Mouse (Mus musculus) gastrocnemius, adult 18-20 months (tissue): ENCODE data around the gene Olfr522. TPM values are rescaled to one million over a fixed set of nuclear protein-coding genes. Genes with fewer than 3 reads are reported as not detected.

Experiments used
- DNase-seq: peaks from one replicate; pipeline ENCODE4 v3.0.0; 2021; ENCODE audit warnings: low spot score
- long read RNA-seq, 2 experiments: library from polyadenylated mRNA; stranded (forward); transcript quantifications; one replicate each; pipeline ENCODE4 v2.0.0; 2021
- total RNA-seq, 2 experiments: library from RNA; stranded (reverse); gene quantifications; 2 replicates each; pipeline ENCODE4 v1.2.3; 2021

Olfr522 gene
- total RNA-seq, result not detected
- long read RNA-seq, experiment 1, result 0 reads
- long read RNA-seq, experiment 2, result 0 reads

DNA sequence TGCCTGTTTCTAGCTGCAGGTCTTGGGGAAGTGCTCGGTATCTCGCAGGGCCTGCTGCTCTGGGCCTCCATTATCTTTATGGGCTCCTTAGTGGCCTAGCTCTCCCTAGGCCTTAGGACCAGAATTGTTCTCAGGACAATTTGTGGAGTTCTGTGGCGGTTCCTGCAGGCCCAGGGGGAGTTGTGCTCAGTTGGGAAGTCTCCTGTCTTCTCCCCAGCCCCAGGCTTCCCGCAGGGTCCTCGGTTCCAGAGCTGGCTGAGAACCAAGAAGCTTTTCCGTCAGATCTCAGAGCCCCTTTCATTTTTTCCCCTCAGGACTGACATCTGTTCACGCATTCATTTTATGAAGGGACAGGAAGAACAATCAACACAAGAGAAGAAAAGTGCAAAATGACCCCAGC is at the start of gene Olfr522:
Gene Olfr522 (minus strand): TSS at position 101 of the 400 bp plus-strand sequence.
- DNase-seq, result no peak

DNA sequence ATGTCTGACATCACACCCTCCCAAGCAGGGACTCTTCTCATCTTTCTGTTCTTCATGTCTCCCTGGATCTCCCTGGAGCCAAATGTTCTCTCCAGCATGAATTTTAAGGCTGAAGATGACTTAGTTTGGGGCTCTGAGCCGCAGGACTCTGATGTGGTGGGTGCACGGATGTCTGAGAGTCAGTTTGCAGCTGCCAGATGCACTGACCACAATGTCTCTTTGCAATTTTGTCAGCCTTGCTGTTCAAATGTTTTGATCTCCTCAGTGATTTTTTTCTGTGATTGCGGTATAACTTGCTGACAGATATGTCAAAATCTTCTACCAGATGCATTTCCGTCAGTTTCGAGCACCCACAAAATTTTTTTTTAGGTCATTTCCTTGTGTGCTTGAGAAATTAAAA is 49.3 kb upstream of the Olfr522 start:
- no peak for DNase-seq

DNA sequence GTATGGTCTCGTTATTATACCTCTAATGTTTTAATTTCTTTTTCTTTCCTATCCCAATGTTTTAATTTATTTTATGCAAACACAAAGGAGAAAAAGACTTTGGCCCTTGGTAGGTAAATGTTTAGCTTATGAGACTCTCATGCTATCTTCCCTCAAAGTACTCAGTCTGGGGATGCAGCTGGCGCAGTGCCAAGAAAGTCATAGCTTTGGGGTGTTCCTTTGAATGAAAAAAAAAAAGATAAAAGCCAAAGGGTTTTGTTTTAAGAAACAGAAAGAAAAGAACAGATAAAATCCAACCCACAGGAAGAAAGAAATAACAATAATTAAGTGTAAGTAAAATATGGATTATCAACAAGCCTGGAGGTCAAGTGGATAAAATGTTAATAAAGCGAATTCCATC is 44.1 kb upstream of the Olfr522 start:
- no peak for DNase-seq

DNA sequence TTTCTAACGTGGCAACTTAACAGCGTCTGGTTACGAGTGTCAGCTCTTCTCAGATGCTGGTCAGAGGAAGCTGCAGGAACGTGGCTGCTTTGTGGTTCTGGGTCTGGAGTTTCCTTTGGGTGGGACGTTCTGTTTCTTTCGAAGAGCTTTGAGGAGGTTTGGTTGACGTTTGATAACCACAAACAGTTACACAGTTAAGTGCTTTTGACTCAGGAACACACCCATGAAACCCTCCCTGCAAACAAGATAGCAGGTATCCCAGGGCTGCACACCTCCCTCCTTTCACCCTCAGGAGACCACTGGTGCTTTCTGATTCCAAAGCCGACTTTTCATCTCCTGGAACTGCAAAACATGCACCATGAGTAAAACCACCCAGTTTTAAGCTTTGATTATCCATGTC is 43.6 kb upstream of the Olfr522 start:
- DNase-seq, result no peak

GRCm38 (mm10) chr7:140206904-140207303 is 42.3 kb upstream of the Olfr522 start:
- no peak for DNase-seq

DNA sequence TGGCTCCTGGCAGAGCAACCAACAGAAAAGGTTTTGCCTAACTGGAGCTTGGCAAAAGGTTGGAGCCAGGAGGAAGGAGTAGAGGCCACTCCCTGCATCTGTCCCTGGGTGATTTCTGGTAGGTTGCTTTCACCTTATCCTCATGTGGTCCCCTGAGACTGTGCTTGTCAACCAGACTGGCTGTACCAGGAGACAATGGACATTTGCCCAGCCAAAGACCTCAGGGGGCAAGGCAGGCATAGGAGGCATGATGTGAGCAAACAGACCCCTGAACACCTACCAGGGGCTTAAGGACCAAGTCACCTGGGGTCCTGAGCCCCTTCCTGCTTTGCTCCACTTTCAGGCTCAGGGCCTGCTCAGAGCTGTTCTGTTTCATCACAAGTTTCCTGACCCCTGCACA is 41.3 kb upstream of the Olfr522 start, which contains the start of gene Olfr524:
Gene Olfr524 (minus strand): TSS at position 101 of the 400 bp plus-strand sequence.
- no peak for DNase-seq

- DNase-seq, result no peak
Observed at GRCm38 (mm10) chr7:140201090-140201489, 36.5 kb upstream of the Olfr522 start.

- no peak for DNase-seq
Observed at GRCm38 (mm10) chr7:140196002-140196401, 31.4 kb upstream of the Olfr522 start.

GRCm38 (mm10) chr7:140194031-140194430 is 29.5 kb upstream of the Olfr522 start:
- DNase-seq, result no peak

- DNase-seq, result no peak
Observed at GRCm38 (mm10) chr7:140192851-140193250, 28.3 kb upstream of the Olfr522 start.

GRCm38 (mm10) chr7:140192445-140192844 is 27.9 kb upstream of the Olfr522 start:
- no peak for DNase-seq

DNA sequence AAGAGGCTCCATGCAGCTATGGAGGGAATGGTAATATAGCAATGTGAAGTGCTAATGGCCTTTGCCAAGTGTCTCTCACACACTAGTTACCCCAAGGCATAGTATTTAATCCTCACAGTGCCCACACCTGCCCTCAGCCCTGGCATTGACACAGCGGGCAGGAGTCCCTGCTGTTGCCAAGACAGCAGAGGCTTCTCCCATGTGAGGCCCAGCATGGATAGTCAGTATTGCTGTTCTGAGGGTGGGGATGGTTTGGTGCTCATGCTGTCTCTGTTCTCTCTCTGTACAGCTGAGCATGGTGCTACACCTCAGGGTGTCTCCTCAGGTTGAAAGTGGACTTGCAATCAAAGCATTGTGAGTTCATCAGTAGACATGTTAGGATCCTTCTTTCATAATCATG is 25.9 kb upstream of the Olfr522 start:
- no peak for DNase-seq

- DNase-seq, result no peak
Observed at GRCm38 (mm10) chr7:140188391-140189328, 24.1 kb upstream of the Olfr522 start.

GRCm38 (mm10) chr7:140187721-140188390 is 23.3 kb upstream of the Olfr522 start:
- no peak for DNase-seq

- no peak for DNase-seq
Observed at GRCm38 (mm10) chr7:140186646-140187620, 22.4 kb upstream of the Olfr522 start.

- DNase-seq, result no peak
Observed at GRCm38 (mm10) chr7:140184206-140184605, 19.6 kb upstream of the Olfr522 start.

- no peak for DNase-seq
Observed at GRCm38 (mm10) chr7:140180692-140181091, 16.1 kb upstream of the Olfr522 start.

DNA sequence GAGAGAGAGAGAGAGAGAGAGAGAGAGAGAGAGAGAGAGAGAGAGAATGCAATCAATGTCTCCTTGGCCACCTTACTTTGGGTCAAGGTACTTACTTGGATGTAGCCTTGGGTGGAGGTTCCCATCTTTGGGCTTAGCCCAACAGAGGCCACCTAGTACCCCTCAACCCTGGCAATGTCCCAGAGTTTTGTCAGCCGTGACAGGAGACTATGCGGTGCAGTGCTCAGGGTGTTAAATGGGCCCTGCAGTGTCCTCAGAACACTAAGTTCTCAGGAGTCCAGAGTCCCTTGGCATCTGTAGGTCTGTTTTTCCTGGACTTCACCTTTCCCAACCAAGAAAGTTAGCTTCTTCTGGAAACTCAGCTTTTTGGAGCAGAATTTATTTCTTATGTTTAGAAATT is 14.6 kb upstream of the Olfr522 start:
- no peak for DNase-seq

GRCm38 (mm10) chr7:140172936-140173335 is 8.4 kb upstream of the Olfr522 start, which contains the start of gene Olfr523:
Gene Olfr523 (plus strand): TSS chr7:140173217.
- no peak for DNase-seq

GRCm38 (mm10) chr7:140170863-140171262 is 6.3 kb upstream of the Olfr522 start:
- DNase-seq, result no peak

DNA sequence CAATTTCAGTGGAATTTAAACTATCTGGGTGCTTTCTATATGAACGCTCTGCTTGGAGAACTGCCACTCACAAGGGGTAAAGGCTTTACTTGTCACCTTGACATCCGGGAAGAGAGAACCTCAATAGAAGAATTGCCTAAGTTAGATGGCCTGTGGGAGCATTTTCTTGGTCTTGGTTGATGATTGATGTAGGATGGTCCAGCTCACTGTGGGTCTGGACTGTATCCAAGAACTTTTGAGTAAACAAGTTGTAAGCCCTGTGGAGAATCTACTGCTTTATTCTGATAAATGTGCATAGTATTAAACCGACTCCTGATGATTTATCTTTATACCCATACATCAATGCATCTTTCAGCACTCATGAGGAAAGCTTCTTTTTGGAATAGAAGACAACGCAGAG is 4.8 kb upstream of the Olfr522 start:
- no peak for DNase-seq
